Mouse (Mus musculus) adrenal gland, postnatal 14 days (tissue): ENCODE data around the gene Il1r1. TPM values are rescaled to one million over a fixed set of nuclear protein-coding genes. Genes with fewer than 3 reads are reported as not detected.
"Not testable (repeated sequence)": the region's sequence is repeated elsewhere in the genome, so short reads cannot be mapped to it uniquely, and the experiment has no call there.

Source experiments
- DNase-seq: peaks from one replicate; pipeline ENCODE4 v3.0.0; 2021; ENCODE audit warnings: mixed read lengths
- total RNA-seq: library from RNA; stranded (reverse); gene quantifications from 2 replicates; pipeline ENCODE4 v1.2.3, GENCODE M21; 2021

Gene Il1r1
- total RNA-seq, 1 experiment from 2014 or later = 6.9 TPM

GRCm38 (mm10) chr1:40271486-40272055 lies 46.7 kb downstream of the Il1r1 start:
- DNase-seq = no peak

DNA sequence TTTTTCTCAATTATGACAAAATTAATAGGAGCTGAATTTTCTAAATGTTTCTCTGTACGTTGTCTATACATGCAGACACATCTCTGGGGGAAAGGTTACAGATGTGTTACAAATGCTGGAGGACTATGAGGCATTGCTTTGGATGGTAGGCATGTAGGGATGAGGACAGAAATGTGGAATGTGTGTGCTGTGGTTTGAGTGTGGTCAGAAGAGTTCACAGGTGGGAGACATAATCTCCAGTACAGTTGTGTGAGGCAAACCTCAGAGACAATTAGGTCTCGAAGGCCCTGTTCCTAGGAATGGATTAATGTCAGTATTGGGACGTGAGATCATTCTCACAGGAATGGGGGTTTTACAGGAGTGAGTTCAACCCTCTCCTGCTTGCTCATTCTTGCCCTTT lies 47.3 kb downstream of the Il1r1 start:
- DNase-seq = no peak

DNA sequence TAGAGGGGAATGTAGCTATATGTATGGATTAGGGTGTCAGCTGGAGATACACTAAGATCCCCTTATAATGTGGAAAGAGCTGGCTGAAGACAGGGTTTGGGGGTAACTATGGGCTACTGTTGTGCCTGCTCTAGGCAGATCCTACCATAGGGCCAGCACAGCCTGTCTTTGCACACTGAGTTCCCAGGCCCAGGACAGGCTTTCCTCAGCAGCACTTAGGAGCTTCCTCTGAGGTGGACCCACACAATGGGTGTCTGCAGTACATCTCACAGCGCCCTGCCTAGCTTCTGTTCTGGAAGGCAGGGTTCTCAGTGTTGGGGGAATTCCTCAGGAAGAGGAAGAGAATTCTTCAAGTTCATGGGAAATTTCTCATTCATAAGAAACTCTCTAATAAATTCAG lies 48.6 kb downstream of the Il1r1 start:
- no peak for DNase-seq

GRCm38 (mm10) chr1:40275285-40276013 lies 50.6 kb downstream of the Il1r1 start:
- DNase-seq = no peak

GRCm38 (mm10) chr1:40277944-40278343 lies 53.1 kb downstream of the Il1r1 start:
- no peak for DNase-seq

GRCm38 (mm10) chr1:40278720-40279119 lies 53.8 kb downstream of the Il1r1 start:
- no peak for DNase-seq

DNA sequence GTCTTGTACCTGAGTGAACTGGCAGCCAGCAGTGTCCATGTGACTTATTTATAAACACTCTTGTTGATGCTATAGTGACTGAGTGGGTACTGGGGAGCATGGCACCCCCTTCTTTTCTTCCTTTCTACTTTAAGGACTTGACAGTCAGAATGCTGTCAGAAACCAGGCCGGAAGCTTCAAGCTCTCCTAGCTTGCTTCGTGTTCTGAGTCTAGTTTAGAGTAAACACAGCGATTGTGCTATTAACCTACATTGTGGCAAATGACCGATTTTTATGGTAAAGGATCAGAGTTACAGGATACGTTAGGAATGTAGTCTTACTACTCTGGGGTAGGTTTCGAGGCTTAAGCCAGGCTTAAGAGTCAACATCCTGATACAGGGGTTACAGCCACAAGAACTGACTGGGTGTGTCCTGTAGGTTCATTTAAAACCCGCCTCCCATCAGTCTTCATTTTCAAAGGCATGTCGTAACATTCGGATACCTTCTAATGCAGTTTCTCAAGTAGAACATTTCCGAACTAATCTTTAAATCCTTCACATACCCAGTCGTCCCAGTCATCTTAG lies 54.4 kb downstream of the Il1r1 start:
- DNase-seq = no peak

DNA sequence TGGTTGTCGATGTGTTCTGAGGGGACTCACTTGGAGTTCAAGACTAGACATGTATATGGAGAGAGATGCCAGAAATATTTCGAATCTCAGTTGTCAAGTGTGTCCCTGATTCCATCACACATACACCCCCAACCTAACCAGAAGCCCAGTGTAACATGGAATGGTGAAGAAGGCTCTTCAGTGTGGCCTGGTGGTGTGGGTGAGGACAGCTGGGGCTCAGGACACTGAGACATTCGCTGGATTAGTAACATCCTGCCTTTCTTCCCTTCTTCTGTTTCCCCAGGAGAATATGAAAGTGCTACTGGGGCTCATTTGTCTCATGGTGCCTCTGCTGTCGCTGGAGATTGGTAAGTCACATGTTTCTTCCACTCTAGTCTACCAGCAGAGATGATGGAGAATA lies 57.1 kb downstream of the Il1r1 start:
- no peak for DNase-seq

- DNase-seq = peak; percentile 49
Measured at GRCm38 (mm10) chr1:40282394-40282793, 57.5 kb downstream of the Il1r1 start.

DNA sequence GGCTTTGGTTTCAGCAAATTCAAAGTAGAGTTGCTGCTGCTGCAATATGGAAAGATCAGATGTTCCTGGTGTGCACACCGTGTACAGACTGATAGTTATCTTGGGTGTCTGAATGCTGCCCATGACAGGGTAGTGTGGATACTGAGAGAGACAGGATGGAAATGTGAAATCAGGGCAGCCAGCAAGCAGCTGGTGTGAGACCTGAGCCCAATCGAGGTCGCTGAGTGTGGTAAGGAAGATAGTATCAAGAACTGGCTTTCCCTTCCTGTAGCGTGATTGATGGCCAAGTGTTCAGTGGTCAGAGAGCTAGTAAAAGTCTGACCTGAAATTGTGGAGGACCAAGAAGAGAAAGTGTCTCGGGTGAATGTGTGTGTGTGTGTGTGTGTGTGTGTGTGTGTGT lies 59.1 kb downstream of the Il1r1 start:
- DNase-seq = no peak

GRCm38 (mm10) chr1:40290489-40291255 lies 65.8 kb downstream of the Il1r1 start:
- no peak for DNase-seq

DNA sequence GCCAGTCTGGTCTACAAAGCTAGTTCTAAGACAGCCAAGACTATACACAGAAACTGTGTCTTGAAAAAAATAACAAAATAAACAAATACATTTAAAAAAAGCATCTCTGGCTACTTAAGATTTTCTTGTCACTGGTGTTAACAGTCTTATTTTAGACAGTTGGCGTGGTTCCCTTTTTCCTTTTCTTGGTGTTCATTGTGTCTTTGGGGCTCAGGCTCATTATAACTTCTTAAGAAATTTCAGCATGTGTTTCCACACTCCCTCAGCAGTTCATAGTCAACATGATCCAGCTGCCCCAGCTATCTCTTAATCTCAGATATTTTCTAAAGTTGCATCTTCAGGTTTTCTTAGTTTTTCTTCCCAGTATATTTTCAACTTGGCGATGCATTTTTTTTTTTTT lies 67.4 kb downstream of the Il1r1 start:
- no peak for DNase-seq

DNA sequence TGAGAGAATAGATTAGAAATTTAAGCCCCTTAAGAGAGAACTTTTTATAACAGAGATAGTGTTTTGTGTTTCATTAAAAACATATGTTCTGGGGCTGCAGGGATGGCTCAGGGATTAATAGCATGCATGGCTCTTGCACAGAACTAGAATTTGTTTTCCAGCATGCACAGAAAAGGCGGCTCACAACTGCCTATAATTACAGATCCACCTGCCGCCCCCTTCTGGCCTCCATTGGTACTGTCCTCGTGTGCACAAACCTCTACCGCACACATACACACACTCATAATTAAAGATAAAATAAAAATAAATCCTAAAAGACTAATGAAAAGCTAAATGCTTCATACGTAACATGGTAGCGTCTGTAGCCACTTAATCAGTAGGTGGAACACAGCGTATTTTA lies 69.0 kb downstream of the Il1r1 start:
- DNase-seq = peak; percentile 12

- DNase-seq = no peak
Measured at GRCm38 (mm10) chr1:40294824-40295223, 69.9 kb downstream of the Il1r1 start.

DNA sequence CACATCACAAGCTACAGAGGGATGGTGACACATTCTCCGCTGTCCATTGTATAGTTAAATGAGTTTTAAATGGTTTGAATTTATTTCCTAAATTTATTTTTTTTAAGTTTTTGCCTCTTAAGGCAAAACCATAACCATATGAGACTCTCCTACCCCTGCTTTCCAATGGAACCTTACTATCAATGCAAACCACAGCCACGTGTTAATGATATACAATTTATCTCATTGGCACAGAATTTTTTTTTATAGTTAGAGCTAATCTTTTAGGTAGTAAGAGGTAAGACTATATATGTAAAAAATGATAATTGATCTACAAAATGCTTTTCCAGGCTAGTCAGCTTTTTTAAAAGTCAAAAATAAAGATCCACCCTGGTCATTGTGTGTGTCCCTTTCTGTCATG lies 73.2 kb downstream of the Il1r1 start:
- no peak for DNase-seq

GRCm38 (mm10) chr1:40303179-40303866 lies 78.4 kb downstream of the Il1r1 start:
- DNase-seq = no peak

DNA sequence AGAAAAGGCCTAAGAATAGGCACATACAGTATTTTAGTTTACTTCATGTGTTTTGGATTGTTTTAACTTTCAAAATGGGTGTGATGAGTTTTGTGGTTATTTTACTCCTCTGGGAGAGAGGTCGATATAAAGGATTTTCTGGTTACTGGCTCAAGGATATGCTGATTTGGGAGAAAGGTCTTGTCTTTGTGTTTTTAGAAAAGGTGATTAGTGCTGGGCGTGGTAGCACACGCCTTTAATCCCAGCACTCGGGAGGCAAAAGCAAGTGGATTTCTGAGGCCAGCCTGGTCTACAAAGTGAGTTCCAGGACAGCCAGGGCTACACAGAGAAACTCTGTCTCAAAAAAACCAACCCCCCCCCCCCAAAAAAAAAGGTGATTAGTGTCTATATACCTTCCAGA lies 79.4 kb downstream of the Il1r1 start:
- not testable (repeated sequence) for DNase-seq

DNA sequence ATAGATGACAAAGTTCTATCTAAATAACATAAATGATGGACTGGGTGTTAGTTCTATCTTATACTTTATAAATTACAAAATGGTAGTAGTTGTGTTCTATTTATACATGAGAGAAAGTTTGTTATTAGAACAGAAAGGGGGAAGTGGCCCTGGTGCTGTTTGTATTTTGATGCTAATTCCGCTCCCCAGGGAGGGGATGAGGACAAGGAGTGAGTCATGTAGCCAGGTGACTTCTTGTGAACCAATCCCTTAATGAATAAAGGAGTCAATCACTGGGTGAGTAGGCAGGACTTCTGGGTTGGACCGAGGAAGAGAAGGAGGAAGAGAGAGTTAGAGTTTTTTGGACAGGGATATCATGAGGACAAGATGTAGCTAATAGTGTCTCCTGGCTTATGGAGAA lies 81.2 kb downstream of the Il1r1 start:
- no peak for DNase-seq

DNA sequence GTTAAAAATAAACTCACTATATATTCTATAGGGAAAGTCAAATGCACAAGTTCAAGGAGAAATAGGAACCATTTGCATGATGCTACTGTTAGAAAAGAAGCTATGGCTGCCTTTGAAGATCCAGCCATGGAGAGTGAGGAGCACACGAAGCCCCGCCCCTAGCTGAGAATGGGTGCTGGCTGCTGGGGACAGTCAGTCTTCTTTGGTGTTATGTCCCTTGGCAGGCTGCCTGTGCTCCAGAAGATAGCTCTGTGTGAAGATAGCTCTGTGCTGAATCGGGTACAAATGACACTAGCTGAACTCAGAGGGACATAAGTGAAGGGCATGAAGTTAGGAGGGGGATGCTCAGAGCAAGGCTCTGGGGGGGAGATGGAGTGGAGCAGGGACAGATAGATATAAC lies 86.2 kb downstream of the Il1r1 start:
- DNase-seq = no peak

DNA sequence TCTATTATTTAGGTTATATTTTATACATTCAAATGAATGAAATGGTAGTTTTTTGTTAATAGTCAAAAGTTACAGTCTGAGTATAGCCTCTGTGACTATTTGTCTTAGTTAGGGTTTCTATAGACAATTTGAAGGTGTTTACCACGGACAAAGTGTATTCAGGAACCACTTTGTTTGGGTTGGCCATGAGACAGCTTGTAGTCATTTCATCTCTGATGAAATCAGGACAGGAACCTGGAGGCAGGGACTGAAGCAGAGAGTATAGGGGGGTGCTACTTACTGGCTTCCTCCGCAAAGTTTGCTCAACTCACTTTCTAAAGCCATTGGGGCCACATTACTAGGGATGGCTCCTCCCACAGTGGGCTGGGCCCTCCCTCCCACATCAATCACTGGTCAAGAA lies 86.7 kb downstream of the Il1r1 start:
- DNase-seq = no peak

GRCm38 (mm10) chr1:40314016-40314415 lies 89.1 kb downstream of the Il1r1 start:
- no peak for DNase-seq

- no peak for DNase-seq
Measured at GRCm38 (mm10) chr1:40317657-40318056, 92.8 kb downstream of the Il1r1 start.

DNA sequence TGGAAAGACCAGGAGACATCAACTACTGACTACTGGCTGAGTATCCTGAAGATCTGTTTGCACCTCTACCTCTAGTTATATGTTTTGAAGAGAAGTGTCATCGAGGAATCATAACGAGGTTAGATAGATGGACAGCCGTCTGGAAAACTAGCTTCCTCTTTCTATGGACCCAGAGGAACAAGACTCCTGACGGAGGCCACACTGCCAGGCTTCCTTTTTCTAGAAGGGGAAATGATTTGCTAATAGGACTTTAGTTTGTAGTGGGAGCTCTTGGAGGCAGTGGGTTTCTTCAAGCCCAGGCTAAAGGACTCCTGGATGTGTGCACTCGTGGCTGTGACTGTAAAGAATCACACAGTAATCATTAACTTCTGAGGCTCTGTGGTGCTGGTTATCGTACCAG lies 96.9 kb downstream of the Il1r1 start:
- no peak for DNase-seq
